Mouse (Mus musculus) ZHBTc4 (cell line): ENCODE measurements around the gene Igfn1.
A peak's percentile ranks its signal among the peaks of the same experiment; 100 is the strongest.

Experiments
- DNase-seq: peaks from one replicate; pipeline ENCODE4 v3.0.0-alpha.2; 2011; ENCODE audit warnings: low read depth, low spot score

The Igfn1 gene

DNA sequence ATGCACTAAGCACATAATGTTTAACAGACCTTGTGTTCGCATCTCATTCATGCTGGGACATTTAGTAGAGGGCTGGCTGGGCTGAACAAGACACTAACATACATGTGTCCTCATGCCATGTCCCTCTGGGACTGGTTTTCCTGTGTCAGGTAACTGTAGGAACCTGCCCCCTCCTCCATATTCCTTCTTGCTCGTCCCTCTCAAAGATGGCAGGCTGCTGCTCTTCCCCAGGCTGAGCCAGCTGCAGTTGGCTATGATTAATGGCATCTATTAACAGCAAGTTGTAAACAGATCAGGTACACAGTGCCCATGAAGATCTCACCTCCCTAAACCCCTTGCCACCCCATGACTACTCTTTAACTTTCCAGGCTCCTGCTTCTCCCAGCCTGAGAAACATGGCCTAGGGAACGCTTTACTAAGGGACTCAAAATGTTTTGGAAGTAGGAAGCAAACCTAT, at the start of gene Igfn1:
Gene Igfn1, minus strand, starts transcription at position 51 of the 457 bp plus-strand sequence.
- DNase-seq = no peak

DNA sequence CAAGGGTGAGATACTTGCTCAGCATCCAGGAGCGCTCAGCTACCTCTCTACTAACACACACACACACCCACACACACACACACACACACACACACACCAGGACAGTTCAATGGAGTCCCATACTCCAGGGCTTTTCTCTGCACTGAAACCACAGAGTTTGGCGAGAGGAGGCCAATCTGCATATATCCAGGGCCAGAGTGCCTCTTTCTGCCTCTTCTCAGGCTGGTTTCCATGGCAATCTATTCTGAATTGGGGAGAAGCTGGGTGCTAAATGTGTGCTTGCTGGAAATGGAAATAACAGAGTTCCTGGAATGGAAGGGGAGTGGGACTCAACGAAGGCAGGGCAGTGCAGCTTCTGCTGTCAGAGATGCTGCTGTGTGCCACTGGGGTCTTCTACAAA, 49.6 kb upstream of the Igfn1 start:
- no peak for DNase-seq

DNA sequence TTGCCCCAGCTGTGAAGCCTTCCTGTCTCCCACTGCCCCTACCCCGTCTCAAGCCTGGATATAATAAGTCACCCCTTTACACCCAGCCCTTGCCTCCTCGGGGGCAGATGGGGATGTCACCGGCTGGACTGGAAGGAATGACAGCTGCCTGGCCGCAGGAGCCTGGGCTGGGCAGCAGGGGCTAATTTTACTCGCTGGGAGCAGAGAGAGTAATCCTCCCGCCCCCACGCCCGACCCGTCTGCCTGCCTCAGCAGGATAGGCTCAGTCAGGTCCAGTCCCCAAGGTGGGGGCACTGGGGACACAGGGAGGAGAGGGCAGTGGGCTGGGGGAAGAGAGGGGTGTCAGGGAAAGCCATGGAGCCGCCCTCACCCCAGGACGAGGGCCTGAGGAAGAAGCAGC, 46.4 kb upstream of the Igfn1 start, which contains the start of gene Cacna1s:
Gene Cacna1s, plus strand, starts transcription at position 204 of the 400 bp plus-strand sequence.
- no peak for DNase-seq

DNA sequence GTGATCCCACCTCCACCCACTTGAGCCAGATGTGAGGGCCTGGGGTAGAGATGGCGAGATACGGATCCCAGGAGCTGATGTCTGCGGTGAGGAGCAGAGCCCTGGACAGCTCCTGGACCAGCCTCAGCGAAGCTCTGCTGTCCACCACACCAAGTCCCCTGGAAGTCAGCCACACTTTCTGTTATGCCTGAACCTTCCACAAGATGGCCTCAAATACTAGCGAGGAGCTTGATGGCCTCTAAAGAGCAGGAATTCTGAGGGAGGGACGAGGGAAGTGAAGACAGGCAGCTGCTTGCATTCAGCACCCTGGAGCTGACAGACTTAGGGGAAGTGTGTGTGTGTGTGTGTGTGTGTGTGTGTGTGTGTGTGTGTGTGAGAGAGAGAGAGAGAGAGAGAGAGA, 45.3 kb upstream of the Igfn1 start:
- peak; percentile 89 for DNase-seq

DNA sequence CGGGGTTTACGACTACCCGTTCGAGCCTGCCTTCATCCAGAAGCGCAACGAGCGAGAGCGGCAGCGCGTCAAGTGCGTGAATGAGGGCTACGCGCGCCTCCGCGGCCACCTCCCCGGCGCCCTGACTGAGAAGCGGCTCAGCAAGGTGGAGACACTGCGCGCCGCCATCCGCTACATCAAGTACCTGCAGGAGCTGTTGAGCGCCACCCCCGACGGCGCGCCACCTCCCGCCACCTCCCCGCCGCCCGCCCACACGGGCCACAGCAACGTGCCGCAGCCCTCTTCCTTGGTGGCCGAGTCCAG, 44.8 kb upstream of the Igfn1 start:
- DNase-seq = peak; percentile 76

DNA sequence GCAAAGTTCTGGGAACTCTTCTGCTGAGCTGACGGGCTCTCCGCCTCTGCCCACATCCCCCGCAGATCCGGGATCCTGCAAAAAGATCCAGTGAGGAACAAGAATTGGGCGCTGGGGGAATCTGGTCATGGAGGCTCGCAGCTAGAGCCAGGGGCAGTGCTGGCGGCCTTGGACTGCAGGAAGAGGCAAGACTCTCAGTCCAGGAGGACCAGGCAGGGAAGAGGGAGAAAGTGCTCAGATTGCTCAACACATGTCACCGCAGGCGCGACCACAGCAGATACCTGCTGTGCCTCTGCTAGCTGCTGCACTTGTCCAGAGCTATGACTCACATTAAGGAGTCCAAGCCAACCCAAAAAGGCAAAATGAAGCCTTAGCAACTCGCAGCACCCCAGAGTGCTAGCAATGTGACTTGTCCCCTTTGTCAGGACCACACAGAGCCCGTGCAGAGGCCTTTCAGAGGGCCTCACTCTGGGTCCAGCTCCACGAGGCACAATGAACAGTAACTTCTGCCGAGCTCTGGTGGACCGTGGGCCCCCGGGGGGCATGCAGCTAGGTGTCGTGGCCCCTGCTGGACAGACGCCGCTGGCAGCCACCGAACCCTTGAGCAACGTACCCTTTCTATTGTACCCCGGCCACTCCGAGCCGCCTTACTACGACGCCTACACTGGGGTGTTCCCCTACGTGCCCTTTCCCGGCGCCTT, 44.3 kb upstream of the Igfn1 start, which contains the start of gene Ascl5:
Gene Ascl5, plus strand, starts transcription at position 493 of the 701 bp plus-strand sequence.
- peak; percentile 26 for DNase-seq

DNA sequence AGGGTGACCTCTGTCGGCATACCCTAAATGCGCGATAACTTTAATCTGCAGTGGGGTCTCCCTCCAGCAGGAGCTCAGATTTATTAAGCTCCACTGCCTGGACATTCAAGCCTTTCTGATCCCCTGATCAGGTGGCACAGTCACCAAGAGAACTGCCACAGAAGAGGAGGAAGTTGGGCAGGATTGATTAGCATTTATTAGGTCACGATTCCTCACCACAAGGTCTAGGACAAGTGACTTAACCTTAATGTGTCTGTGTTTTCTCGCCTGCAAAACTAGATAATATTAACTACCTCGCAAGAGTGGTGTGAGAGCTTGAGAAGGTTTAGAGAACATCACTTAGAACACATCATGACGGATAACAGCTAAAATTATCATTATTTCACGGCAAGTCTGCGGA, 41.8 kb upstream of the Igfn1 start:
- DNase-seq = no peak

DNA sequence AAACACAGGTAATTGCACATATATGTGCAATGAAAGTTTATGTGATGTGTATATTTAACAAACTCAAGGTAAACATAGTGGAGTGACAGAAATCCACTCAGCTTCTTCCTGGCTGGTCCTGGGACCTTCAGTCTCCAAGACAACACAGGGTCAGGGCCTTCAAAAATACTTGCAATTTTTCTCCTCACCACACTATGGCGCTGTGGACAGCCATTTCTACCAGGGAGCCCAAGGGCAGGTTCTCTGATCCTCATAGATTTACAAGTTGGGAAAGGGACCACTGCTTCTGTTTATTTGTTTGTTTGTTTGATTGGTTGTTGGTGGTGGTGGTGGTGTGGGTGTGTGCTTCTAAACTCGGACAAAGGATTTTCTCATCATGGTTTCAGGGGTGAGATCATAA, 41.3 kb upstream of the Igfn1 start:
- peak; percentile 53 for DNase-seq

DNA sequence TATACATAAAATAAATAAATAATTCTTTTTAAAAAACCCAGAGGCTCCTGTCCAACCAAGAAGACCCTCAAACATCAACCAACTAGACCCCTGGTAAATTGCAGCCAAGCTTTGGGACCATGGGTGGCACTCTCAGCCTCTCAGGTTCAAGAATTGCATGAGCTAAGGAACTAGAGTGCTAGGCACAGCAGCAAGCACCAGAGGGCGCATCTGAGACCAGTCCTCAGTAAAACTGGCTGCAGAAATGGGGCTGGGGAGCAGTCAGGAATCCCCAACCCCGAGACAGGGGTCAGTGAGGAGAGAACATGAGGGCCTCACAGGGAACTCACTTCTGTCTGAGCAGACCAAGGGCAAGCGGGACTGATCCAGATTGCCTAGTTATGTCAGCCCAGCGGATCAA, 39.6 kb upstream of the Igfn1 start:
- peak; percentile 61 for DNase-seq

DNA sequence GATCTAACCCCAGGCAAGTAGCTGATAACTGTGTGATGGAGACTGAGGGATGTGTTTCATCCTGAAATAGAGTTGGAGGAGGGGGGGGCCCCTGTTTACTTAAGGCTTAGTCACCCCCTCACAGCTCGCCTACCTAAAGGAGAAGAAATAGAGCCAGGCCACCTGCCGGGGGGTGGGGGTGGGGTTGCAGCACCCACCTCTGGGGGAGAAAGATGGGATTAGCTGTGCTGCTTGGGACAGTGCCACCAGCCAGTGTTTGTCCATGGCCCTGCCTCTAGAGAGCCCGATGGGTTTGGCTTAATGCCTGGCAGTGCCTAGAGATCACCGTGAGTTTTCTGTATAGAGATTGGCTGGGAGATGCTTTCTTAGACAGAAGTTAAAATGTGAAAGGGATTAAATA, 34.7 kb upstream of the Igfn1 start:
- DNase-seq = no peak

DNA sequence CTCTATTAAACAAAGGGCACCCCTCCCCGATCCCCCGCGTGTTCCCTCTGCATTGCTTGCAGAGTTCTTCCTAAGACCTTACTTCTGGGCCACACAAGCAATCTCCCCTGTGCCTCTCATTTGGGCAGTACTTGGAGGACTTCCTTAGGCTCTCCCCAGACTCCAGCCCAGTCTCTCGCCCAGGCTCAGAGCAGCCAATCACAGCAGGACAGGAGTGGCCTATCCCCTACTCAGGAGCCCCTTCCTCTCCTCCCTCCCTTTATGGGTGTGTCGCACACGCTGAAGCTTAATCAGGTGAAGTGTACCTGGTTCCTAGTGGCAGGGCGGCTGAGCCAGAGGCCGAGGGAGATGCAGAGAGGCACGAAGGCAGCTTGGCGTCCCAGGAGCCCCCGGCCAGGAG, 34.3 kb upstream of the Igfn1 start:
- DNase-seq = no peak

DNA sequence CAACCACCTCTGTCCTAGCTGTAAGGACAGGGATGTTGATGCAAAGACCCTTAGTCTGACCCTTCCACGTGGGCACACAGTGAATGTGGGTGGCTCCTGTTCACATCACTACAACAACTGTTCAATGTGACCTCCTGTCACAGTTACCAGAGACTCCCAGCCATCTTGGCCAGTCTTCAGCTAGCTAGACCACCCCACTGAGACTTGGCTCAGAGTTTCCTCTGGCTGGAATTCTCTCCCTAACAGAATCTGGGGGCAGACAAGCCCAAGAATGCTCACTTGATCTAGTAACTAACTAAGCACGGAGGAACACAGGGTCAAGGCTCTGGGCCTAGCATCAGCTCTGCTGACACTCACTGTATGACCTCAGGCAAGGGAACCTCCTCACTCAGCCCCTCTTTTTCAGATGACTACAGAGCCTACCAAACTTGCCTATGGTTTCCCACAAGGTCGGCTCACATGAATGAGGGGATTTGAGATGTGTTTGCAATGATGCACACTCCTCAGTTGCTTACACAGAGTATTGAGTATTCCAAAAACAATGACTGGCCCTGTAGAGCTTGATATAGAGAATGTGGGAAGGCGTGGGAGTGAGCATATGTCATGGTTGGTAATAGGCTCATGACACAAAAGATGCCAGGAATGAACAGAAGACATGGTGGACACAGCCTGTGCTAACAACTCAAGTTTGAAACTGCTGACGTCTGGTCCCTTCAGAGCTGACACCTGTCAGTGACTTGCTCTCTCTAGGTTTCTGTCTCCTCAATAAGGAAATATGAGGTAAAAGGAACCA, 32.8 kb upstream of the Igfn1 start:
- DNase-seq = no peak

DNA sequence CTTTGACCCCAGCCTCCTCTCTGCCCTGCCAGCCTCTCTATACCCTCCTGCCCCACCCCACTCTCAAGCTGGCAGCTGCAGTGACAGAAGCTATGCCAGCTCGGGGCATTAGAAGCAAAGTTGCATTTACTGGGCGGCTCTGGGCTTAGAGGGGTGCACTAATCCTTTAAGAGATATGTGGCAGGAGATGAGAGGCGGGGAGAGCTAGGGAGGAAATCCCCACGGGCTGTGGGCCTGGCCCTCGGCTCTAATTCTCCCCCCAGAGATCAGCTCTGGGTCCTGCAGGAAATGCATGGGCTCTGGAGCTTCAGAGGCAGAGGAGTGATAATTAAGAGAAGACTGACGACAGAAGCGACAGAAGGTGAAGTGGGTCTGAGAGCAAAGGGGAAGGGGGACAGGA, 26.8 kb upstream of the Igfn1 start:
- DNase-seq = no peak

DNA sequence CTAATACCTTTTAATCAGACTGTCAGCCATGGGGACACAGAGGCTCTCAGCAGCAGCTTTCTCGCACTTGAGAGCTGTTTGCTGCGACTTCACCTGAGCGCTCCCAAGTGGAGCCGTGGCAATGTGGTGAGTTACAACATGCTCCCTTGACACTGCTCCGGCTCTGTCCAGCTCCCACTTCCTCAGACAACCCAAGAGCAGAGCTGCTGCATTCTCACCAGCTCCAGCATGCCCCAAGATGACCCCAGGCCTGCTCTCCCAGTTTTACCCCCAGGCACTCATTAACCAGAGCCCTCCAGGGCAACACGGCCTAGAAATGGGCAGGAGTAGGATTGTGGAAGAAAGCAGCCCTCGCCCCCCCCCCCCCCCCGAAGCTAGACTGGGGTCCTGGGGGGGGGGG, 25.6 kb upstream of the Igfn1 start:
- no peak for DNase-seq

DNA sequence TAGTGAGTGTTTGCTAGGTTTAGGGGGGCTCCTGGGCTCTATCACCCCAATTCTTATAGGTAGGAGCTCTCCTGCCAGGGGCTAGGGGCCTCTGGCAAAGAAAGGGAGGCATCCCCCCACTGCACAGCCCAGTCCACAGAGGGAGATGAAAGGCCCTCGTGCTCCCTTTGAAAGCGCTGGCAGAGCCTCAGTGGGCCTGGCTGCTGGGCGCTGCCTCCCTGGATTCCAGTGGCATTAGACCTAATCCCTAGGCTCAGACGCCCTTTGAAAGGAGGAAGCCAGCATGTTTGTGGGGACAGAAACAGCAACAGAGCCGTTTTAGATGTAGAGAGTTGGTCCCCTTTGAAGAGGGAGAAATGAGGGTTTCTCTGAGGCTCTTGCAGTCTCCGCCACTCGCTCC, 24.1 kb upstream of the Igfn1 start:
- no peak for DNase-seq

DNA sequence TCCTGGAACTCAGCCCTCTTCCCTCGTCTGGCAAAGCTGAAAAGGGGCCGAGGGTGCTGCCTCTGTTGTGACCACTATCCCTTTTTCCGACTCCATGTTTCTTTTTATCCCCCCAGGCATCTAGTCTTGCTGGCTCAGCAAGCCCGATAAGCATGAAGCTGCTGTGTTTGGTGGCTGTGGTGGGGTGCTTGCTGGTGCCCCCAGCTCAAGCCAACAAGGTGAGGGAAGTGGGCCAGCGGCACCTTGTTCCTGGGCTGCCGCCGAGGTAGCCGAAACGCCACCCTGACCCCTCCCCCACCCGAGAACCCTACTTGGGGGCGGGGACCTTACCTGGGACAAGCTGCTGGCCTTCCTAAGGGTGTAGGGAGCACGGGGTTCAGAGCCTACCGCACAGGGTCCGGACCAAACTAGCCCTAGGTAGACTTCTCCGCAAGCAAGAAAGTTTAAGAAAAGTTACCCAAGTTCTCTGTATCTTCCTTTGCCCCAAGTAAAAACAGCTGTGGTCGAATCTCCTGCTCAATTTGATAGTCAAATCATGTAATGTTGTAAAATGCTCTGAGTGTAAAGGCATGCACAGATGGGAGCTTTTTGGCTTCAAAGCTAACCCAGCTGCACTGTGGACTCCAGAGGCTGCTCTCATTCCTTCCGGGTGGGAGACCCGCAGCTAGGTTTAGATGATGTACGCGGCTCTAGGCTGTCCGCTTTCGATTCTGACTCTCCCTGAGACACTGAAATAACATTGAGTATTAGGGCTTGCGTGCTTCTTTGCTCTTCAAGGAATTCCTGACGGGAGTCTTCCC, 12.4 kb upstream of the Igfn1 start:
- DNase-seq = peak; percentile 59

DNA sequence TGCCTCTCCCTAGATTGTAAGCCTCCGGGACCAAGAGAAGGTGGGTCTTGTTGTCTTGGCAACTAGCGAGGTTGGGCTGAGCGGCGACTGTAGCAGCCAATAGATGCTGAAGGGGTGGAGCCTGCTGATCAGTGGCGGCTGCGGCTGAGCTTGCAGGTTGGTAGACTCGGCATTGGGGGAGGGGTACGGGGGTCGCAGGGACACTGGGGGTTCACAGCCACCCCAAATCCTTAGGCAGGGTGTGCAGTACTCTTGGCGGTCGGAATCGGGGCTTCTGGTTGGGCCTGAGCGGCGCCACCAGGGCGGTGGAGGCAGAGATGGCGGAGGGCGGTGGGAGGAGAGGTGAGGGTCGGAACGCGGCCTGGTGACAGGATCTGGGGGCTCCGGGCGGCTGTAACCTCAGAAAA, 11.8 kb upstream of the Igfn1 start:
- DNase-seq = peak; percentile 96

DNA sequence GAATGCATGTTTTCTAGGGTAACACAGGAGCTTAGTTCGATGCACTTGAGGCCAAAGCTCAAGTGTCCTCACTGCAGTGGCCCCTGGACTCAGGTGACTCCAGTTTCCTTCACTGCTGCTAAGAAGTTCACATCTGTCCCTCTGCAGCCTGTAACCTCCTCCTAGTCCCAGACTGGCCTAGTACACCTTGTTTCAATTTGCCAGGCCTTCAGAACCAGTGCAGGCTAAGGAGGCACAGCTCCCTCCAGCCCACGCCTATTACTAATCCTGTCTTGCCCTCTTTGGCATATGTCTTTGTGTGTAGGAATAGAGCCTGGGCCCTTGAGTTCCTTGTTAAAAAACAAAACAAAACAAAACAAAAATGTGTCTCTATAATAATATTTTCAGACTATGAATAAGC, 11.2 kb upstream of the Igfn1 start:
- no peak for DNase-seq

DNA sequence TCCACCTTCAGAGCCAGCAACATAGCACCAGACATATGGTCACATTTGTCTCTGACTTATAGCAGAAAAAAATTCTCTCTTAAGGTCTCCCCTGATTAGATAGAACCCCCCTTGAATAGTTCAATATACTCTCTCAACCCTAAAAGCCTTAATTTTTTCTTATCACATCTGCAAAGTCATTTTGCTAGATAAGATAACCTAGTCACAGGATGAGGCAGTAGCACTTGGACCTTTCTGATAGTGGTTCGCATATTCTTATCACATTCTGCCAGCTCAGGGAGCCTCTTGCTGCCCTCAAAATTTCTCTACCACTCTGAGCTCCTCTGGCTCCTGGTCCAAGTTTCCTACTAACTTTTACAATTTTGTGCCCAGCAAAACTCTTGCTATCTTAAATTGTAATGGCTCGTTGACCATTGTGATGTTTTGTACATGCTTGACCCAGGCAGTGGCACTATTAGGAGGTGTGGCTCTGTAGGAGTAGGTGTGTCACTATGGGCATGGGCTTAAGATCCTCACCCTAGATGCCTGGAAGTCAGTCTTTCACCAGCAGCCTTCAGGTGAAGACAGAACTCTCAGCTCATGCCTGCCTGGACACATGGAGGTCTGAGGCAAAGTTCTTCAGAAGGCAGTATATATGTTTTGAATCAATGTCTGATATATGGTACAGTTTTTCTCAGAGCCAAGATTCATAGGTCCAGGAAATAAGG, 8.8 kb upstream of the Igfn1 start:
- DNase-seq = no peak

DNA sequence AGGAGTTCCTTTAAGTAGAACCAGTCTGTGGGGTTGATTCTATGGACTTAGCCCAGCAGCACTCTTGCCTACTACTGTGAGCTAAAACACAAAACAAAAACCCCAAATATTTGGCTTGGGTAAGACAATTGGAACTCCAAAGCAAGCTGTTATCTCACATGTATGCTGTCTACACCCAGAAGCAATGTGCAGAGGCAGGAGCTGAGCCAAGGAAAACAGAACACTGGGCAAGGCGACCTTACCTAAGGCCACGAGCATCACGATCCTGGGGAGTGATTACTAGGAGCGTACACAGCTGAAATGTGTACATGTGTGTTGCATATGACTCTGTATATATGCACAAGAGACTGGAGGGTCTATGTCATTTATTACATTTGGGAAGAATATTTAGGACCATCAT, 7.4 kb upstream of the Igfn1 start:
- DNase-seq = no peak

DNA sequence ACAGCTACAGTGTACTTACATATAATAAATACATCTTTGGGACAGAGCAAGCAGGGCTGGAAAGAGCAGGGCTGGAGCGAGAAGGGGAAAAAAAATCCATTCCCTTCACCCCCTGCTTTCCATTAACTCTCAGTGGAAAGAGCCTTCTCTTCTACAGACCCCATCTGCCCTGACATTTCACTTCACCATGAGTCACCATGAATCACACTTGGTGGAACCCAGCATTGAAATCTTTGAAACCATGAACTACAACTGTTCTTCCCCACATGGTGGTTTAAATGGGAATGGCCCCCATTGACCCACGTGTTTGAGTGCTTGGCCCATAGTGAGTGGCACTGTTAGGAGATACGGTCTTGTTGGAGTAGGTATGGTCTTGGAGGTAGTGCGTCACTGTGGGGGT, 4.1 kb upstream of the Igfn1 start:
- DNase-seq = no peak

DNA sequence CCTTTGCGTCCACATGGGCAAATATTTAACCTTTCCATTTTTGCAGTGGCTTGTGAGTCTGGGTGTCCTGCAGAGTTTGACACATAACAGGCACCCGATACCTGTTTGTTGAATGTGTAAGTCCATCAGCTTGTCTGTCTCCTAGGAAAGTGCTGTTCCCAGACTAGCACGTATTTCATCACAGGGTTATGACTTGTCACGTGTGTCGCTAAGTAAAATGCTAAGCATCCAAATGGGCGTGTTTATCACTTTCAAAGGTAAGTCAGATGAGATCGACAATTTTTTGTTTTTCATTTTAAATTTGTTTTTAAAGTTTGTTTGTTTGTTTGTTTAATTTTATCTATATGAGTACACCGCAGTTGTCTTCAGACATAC, 2.0 kb upstream of the Igfn1 start:
- DNase-seq = no peak
